Mouse (Mus musculus): ENCODE data around the gene Dhrs11.
A peak's percentile ranks its signal among the peaks of the same experiment; 100 is the strongest.

The Dhrs11 gene

GRCm38 (mm10) chr11:84823484-84823897 lies 5.3 kb downstream of the Dhrs11 start:
- no peak for DNase-seq (ENCODE audit: low read depth, low spot score)

- no peak for DNase-seq (ENCODE audit: low read depth, low spot score)
Measured at GRCm38 (mm10) chr11:84822487-84822886, 6.3 kb downstream of the Dhrs11 start.

GRCm38 (mm10) chr11:84821131-84821770 lies 7.5 kb downstream of the Dhrs11 start:
- DNase-seq (ENCODE audit: low read depth, low spot score), result no peak

- DNase-seq (ENCODE audit: low read depth, low spot score), result peak; percentile 96
Measured at GRCm38 (mm10) chr11:84818961-84819692, 9.7 kb downstream of the Dhrs11 start, which contains the start of gene Mrm1. Gene Mrm1 (minus strand): TSS chr11:84819515.

GRCm38 (mm10) chr11:84818085-84818960 lies 10.5 kb downstream of the Dhrs11 start:
- peak; percentile 94 for DNase-seq (ENCODE audit: low read depth, low spot score)

DNA sequence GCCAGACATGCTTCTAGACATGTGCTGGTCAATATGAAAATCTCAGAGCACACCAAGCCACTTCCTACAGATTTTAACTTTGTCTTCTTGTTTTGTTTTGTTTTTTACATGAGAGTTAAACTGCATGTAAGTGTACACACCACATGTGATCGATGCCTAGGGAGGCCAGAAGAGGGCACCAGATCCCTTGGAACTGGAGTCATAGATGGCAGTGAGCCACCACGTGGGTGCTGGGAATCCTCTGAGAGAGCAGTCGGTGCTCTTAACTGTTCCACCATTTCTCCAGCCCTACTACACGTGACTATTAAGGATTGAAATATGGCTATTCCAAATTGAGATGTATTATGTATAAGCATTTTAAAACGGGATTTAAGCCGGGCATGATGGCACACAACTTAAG lies 11.4 kb downstream of the Dhrs11 start:
- DNase-seq (ENCODE audit: low read depth, low spot score), result peak; percentile 93

DNA sequence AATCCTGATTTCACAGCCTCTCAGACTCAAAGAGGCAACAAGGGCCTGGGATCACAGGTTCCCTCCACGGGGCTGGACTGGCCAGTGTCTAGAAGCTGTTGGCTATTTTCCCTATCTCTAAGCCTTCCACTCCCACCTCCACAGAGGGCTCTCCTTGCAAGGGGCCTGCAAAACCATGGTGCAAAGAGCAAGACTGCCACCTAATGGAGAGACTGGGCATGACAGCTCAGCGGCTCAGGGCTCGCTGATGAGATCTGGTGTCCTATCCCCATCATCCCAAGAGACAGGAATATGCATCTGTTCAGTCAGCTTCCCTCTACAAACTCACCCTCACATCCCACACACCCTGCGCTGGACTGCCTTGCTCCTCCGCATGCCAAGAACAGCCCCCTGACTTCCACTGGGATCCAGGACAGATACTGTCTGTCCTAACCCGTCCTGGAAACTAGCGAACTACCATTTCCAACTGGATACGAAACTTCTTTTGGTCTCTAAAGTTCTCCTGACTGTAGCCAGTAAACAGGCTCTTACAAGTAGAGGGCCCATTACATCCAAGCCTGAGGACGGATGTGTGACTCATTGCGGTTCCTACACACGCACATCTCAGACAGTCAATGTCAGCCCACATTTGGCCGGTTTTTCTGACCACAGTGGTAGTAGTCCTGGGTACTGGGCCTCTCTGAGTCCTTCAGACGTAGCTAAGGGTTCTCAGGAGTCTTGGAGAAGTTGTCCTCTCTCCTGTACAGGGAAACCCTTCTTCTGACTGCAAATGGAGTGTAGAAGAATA lies 14.9 kb downstream of the Dhrs11 start:
- peak; percentile 77 for DNase-seq (ENCODE audit: low read depth, low spot score)

- no peak for DNase-seq (ENCODE audit: low read depth, low spot score)
Measured at GRCm38 (mm10) chr11:84804373-84804772, 24.4 kb downstream of the Dhrs11 start.

GRCm38 (mm10) chr11:84797627-84798353 lies 31.0 kb downstream of the Dhrs11 start:
- peak; percentile 78 for DNase-seq (ENCODE audit: low read depth, low spot score)

GRCm38 (mm10) chr11:84797026-84797425 lies 31.8 kb downstream of the Dhrs11 start:
- peak; percentile 18 for DNase-seq (ENCODE audit: low read depth, low spot score)

- peak; percentile 67 for DNase-seq (ENCODE audit: low read depth, low spot score)
Measured at GRCm38 (mm10) chr11:84794496-84795113, 34.2 kb downstream of the Dhrs11 start.

GRCm38 (mm10) chr11:84793545-84793944 lies 35.2 kb downstream of the Dhrs11 start:
- no peak for DNase-seq (ENCODE audit: low read depth, low spot score)

DNA sequence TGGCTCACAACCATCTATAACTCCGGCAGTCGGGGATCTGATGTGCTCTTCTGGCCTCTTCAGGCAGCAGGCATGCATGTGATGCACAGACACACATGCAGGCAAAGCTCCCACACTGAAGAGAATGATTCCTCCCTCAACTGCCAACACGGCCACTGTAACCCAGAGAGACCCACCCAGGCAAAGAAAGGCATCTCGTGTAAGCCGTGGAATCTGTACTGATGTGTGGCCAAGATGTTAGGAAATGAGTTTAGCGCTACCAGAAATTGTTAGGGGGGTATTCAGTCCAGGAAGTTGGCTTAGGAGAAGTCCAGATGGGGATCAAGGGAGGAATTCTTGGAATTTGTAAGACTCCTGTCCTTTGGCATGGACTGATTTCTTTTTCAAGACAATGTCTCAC lies 38.4 kb downstream of the Dhrs11 start:
- peak; percentile 14 for DNase-seq (ENCODE audit: low read depth, low spot score)

GRCm38 (mm10) chr11:84780143-84780870 lies 48.5 kb downstream of the Dhrs11 start:
- DNase-seq (ENCODE audit: low read depth, low spot score), result no peak

DNA sequence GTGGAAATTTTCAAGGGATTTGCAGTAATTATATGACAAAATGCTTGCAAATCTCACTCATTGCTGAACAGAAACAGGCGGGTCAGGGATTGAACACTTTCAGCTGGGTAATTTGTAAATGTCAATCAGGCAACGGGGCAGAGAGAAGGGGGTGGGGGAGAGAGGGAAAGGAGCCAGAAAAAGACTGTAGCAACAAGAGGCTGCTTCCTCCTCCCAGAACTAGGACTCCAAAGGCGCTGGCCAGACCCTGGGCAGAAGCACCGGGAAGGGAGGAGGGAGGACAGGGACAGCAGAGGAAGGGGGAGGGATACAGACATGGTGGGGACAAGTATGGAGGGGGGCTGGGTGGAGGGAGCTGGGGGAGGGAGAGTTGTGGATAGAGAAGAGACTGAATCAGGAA lies 53.2 kb downstream of the Dhrs11 start:
- DNase-seq (ENCODE audit: low read depth, low spot score), result no peak

GRCm38 (mm10) chr11:84774870-84775514 lies 53.8 kb downstream of the Dhrs11 start:
- DNase-seq (ENCODE audit: low read depth, low spot score), result no peak
